Mouse (Mus musculus): ENCODE data around the gene Acad12. TPM values are rescaled to one million over a fixed set of nuclear protein-coding genes. Genes with fewer than 3 reads are reported as not detected.

The Acad12 gene
- 4.5 and 5.2 TPM in 2 replicates for total RNA-seq (2023)

GRCm38 (mm10) chr5:121618592-121619513 lies at the start of gene Acad12:
Gene Acad12, minus strand, starts transcription at chr5:121618938.

DNA sequence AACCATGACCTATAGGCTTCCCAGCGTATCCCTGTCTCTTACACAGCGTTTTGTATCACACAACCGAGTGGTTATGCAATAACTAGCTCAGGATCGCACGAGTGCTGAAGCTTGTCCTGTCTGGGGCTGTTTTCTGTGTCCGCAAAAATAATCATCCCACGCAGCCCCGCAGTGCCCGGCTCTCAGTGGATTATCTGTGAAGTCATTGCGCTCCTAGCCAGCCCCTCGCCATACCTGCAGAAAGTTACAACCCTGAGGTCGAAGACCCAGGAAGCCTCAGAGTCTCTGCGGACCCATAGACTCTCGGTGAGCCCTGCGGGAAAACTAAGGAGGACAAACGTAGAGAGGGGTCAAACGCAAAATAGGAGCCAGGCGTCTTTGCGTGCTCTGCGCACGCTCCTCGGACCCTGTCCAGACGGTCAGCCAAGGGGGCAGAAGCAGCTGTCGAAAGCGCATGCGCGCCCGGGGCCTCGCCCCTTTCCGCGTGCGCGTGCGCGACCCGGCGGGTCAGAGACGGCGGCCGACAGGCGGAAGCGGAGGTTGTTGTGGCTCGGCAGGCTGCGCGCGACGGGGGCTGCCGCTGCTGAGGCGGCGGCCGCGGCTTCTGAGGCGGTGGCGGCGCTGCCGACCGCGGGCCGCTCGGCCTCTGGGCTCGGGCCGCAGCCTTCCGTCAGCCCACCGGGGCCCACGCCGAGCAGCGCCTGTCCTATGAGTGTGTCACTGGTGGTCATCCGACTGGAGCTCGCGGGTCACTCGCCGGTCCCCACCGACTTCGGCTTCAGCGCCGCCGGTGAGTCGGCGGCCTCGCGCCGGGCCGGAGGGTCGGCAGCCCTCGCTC lies 41.5 kb upstream of the Acad12 start, which contains the start of the genes Acad10 and Brap:
Gene Acad10, minus strand, starts transcription at position 456 of the 838 bp plus-strand sequence.
Gene Brap, plus strand, starts transcription at position 505 of the 838 bp plus-strand sequence.

DNA sequence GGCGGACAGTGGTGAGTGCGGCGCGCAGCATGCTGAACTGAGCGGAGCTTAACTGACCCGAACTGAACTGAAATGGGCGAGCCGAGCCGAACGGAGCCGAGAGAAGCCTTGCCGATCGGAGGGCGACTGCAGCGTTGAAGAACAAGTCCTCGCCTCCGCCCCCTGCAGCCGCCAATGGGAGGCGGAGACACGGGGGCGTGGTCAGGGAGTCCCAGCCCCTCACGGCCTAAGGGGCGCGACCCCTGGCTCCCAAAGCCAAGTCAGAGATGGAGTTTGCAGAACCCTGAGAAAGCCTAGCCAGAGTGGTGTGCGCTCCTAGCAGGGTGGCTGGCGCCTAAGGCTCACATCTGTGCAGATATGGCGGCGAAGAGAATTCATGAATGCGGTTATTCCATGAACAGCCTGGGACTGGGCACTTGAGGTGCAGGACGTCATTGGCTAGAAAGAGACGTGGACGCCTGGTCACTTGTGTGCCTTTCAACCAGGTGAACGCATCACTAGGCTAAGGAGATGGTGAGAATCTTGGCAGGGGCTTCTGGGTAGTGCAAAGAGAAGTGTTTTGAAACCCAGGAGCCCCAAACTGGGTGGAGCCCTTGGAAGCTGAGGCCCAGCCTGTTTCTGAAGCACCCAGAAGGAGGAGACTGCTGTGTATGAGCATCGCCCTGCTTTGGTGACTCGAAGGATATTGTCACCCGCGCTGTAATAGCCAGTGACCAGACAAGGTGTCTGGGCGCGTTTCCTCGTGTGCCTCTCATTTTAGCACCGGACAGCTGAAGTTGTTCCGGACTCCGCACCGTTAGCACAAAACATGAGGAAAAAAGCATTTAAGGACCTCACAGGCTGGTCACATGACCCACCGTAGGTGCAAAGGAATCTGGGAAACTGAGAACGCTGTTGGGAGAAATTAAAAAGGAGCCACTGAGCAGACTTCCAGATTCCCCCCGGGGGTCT lies 25.0 kb downstream of the Acad12 start, which contains the start of gene Aldh2:
Gene Aldh2, minus strand, starts transcription at position 374 of the 951 bp plus-strand sequence.

Other genes starting within 250 kb of the Acad12 start
- gene Trafd1, start 233.3 kb downstream of the Acad12 start, total RNA-seq (2023), result 130 and 180 TPM in 2 replicates
- gene Naa25, start 221.0 kb downstream of the Acad12 start, total RNA-seq (2023), result 7.6 and 11.6 TPM in 2 replicates
- 0.29 and 0.47 TPM in 2 replicates for gene Tmem116, start 167.0 kb downstream of the Acad12 start, total RNA-seq (2023)
- 126 and 151 TPM in 2 replicates for gene Erp29, start 166.4 kb downstream of the Acad12 start, total RNA-seq (2023)
- gene Adam1b, start 115.5 kb downstream of the Acad12 start, total RNA-seq (2023), result not detected in 2 replicates
- 3.2 and 5.1 TPM in 2 replicates for gene Adam1a, start 73.5 kb downstream of the Acad12 start, total RNA-seq (2023)
- not detected in 2 replicates for gene Gm42878, start 73.5 kb downstream of the Acad12 start, total RNA-seq (2023)
- 77.6 and 77.7 TPM in 2 replicates for gene Mapkapk5, start 73.0 kb downstream of the Acad12 start, total RNA-seq (2023)
- 890 and 954 TPM in 2 replicates for gene Aldh2, start 25.1 kb downstream of the Acad12 start, total RNA-seq (2023)
- 2.7 and 2.9 TPM in 2 replicates for gene Acad10, start 41.6 kb upstream of the Acad12 start, total RNA-seq (2023)
- 76.7 and 98.4 TPM in 2 replicates for gene Brap, start 41.6 kb upstream of the Acad12 start, total RNA-seq (2023)
- gene Atxn2, start 92.4 kb upstream of the Acad12 start, total RNA-seq (2023), result 29.2 and 46.5 TPM in 2 replicates
- 70.1 and 84.7 TPM in 2 replicates for gene Sh2b3, start 218.7 kb upstream of the Acad12 start, total RNA-seq (2023)
- 2.0 and 2.8 TPM in 2 replicates for gene Pheta1, start 230.0 kb upstream of the Acad12 start, total RNA-seq (2023)